Mouse (Mus musculus): Measurements from ENCODE around the gene Art2b.
"Not testable (repeated sequence)": the region's sequence is repeated elsewhere in the genome, so short reads cannot be mapped to it uniquely, and the experiment has no call there.

Art2b gene

GRCm38 (mm10) chr7:101585408-101585807, at the start of gene Art2b:
Gene Art2b, minus strand, starts transcription at chr7:101585600.
- DNase-seq (ENCODE audit: low read depth): no peak

- no peak for DNase-seq (ENCODE audit: low read depth)
These were observed 49.1 kb upstream of the Art2b start for GRCm38 (mm10) chr7:101634513-101634912.

GRCm38 (mm10) chr7:101633629-101634177, 48.3 kb upstream of the Art2b start:
- no peak for DNase-seq (ENCODE audit: low read depth)

- DNase-seq (ENCODE audit: low read depth): no peak
These were observed 43.1 kb upstream of the Art2b start for GRCm38 (mm10) chr7:101628481-101628880.

GRCm38 (mm10) chr7:101627166-101627565, 41.8 kb upstream of the Art2b start:
- not testable (repeated sequence) for DNase-seq (ENCODE audit: low read depth)

- DNase-seq (ENCODE audit: low read depth): no peak
These were observed 38.9 kb upstream of the Art2b start for GRCm38 (mm10) chr7:101624283-101624682.

- peak; percentile 70 for DNase-seq (ENCODE audit: low read depth)
These were observed 36.5 kb upstream of the Art2b start for GRCm38 (mm10) chr7:101621861-101622260.

GRCm38 (mm10) chr7:101620373-101620772, 35.0 kb upstream of the Art2b start:
- DNase-seq (ENCODE audit: low read depth): peak; percentile 49

GRCm38 (mm10) chr7:101618273-101618672, 32.9 kb upstream of the Art2b start:
- DNase-seq (ENCODE audit: low read depth): peak; percentile 26

- no peak for DNase-seq (ENCODE audit: low read depth)
These were observed 32.2 kb upstream of the Art2b start for GRCm38 (mm10) chr7:101617438-101618165.

- DNase-seq (ENCODE audit: low read depth): no peak
These were observed 30.9 kb upstream of the Art2b start for GRCm38 (mm10) chr7:101616136-101616835.

GRCm38 (mm10) chr7:101615406-101615805, 30.0 kb upstream of the Art2b start:
- DNase-seq (ENCODE audit: low read depth): no peak

- DNase-seq (ENCODE audit: low read depth): not testable (repeated sequence)
These were observed 27.6 kb upstream of the Art2b start for GRCm38 (mm10) chr7:101612786-101613527.

- DNase-seq (ENCODE audit: low read depth): no peak
These were observed 22.4 kb upstream of the Art2b start for GRCm38 (mm10) chr7:101607845-101608244.

GRCm38 (mm10) chr7:101600406-101600805, 15.0 kb upstream of the Art2b start:
- DNase-seq (ENCODE audit: low read depth): no peak

GRCm38 (mm10) chr7:101598482-101598881, 13.1 kb upstream of the Art2b start:
- no peak for DNase-seq (ENCODE audit: low read depth)

GRCm38 (mm10) chr7:101594969-101595368, 9.6 kb upstream of the Art2b start:
- no peak for DNase-seq (ENCODE audit: low read depth)

- DNase-seq (ENCODE audit: low read depth): not testable (repeated sequence)
These were observed 1.1 kb downstream of the Art2b start for GRCm38 (mm10) chr7:101584271-101584670.

- DNase-seq (ENCODE audit: low read depth): no peak
These were observed 3.4 kb downstream of the Art2b start for GRCm38 (mm10) chr7:101582012-101582411.

- DNase-seq (ENCODE audit: low read depth): not testable (repeated sequence)
These were observed 4.5 kb downstream of the Art2b start for GRCm38 (mm10) chr7:101580863-101581262.

GRCm38 (mm10) chr7:101574413-101574812, 11.0 kb downstream of the Art2b start:
- no peak for DNase-seq (ENCODE audit: low read depth)

- DNase-seq (ENCODE audit: low read depth): not testable (repeated sequence)
These were observed 11.8 kb downstream of the Art2b start for GRCm38 (mm10) chr7:101573636-101574035.

All from 416B (cell line).